ENCODE assay signal across 8 mouse cellular contexts in genomic region chr13:12395571-12395970, GRCm38 (mm10). TPM values are rescaled to one million over a fixed set of nuclear protein-coding genes. Genes with fewer than 3 reads are reported as not detected.
DNase-seq lines count a peak whose midpoint lies in the region; ATAC-seq and TF ChIP-seq lines count a peak whose summit lies in the region.

No protein-coding gene starts in this region.

- H3K27me3 ChIP-seq in heart, embryonic 16.5 days (ENCODE audit: control insufficient read depth, insufficient read depth, low read length): no peaks in the 10 kb centered on the region
- peaks cover 11% of the 10 kb centered on the region for H3K27me3 ChIP-seq in E14TG2a.4 (ENCODE audit: insufficient read depth, low read length)
- H3K27me3 ChIP-seq in hindbrain, embryonic 15.5 days: peaks cover 6% of the 10 kb centered on the region; the same call in 1 of the 2 replicates

- no peaks in the 10 kb centered on the region for H3K9me3 ChIP-seq in heart, embryonic 16.5 days (replicated peaks; ENCODE audit: control insufficient read depth, low read length)
- H3K9me3 ChIP-seq in E14TG2a.4 (ENCODE audit: low read length): no peaks in the 10 kb centered on the region
- H3K9me3 ChIP-seq in hindbrain, embryonic 15.5 days: no peaks in the 10 kb centered on the region

- DNase-seq in heart, adult 11 months: no peak
- peak; percentile 12 for DNase-seq in embryo, embryonic 10.5 days (ENCODE audit: low spot score)
- DNase-seq in cerebellum, adult 11 months: no peak
- DNase-seq in layer of hippocampus, postnatal 25 days (ENCODE audit: extremely low spot score in 1 of 2, low spot score in 1 of 2): no peak

- 0 out of 2 replicates have a peak, but pooled peaks have one; percentile 0 for ATAC-seq in heart, embryonic 16.5 days (replicated peaks; ENCODE audit: extremely low read depth, insufficient read depth, low FRiP score)
- no peak for ATAC-seq in hindbrain, embryonic 15.5 days (ENCODE audit: low FRiP score, low read depth)
- peak; percentile 58 for ATAC-seq in megakaryocyte-erythroid progenitor cell, adult 5-6 weeks (replicated peaks; ENCODE audit: low FRiP score, low TSS enrichment, poor library complexity, severe bottlenecking)

- peak overlapping the region; percentile 100 for H3K4me3 ChIP-seq in heart, embryonic 16.5 days (ENCODE audit: low read length)
- peak overlapping the region; percentile 100 for H3K4me3 ChIP-seq in E14TG2a.4 (replicated peaks; ENCODE audit: low read length)
- H3K4me3 ChIP-seq in hindbrain, embryonic 15.5 days: peak overlapping the region; percentile 91

- TF ChIP-seq CTCF in E14TG2a.4 (conservative IDR thresholded peaks at IDR 0.05; ENCODE audit: low read length): no peak

- WGBS in heart, embryonic 16.5 days: under 1% methylated on average over 23 of the region's 23 CpGs
- WGBS in hindbrain, embryonic 15.5 days: under 1% methylated on average over 23 of the region's 23 CpGs

- H3K36me3 ChIP-seq in heart, embryonic 16.5 days (ENCODE audit: control insufficient read depth, insufficient read depth): no peaks in the 10 kb centered on the region; the same call in 1 of the 2 replicates
- H3K36me3 ChIP-seq in E14TG2a.4 (ENCODE audit: insufficient read depth, low read length): peaks cover 44% of the 10 kb centered on the region
- H3K36me3 ChIP-seq in hindbrain, embryonic 15.5 days: peaks cover 20% of the 10 kb centered on the region

- H3K27ac ChIP-seq in heart, embryonic 16.5 days (ENCODE audit: low read length): peak overlapping the region; percentile 29; the same call in 1 of the 2 replicates
- no peak overlapping the region for H3K27ac ChIP-seq in hindbrain, embryonic 15.5 days (replicated peaks)

- peak overlapping the region; percentile 100 for H3K4me2 ChIP-seq in heart, embryonic 16.5 days (ENCODE audit: low read depth, low read length)
- H3K4me2 ChIP-seq in hindbrain, embryonic 15.5 days: peak overlapping the region; percentile 97

- peak overlapping the region; percentile 79 for H3K9ac ChIP-seq in heart, embryonic 16.5 days (ENCODE audit: low read length)
- peak overlapping the region; percentile 52 for H3K9ac ChIP-seq in hindbrain, embryonic 15.5 days

- peaks cover 9% of the 10 kb centered on the region for H3K4me1 ChIP-seq in heart, embryonic 16.5 days (ENCODE audit: control insufficient read depth, insufficient read depth, low read length)
- H3K4me1 ChIP-seq in E14TG2a.4 (replicated peaks; ENCODE audit: low read depth, low read length): peaks cover 19% of the 10 kb centered on the region
- peaks cover 9% of the 10 kb centered on the region for H3K4me1 ChIP-seq in hindbrain, embryonic 15.5 days (replicated peaks)

RNA-seq across cellular contexts. Expression of gene Heatr1, which starts 0.7 kb away (rescaled TPM):
- polyA plus RNA-seq in heart, embryonic 16.5 days (2015; fragmentation: Nextera tagmentation; extraction: Ambion mirVana): 8.4 and 8.6 TPM in 2 replicates
- 13.4 and 13.8 TPM in 2 replicates for polyA plus RNA-seq in hindbrain, embryonic 15.5 days (2015; fragmentation: Nextera tagmentation; extraction: Ambion mirVana)
- 69.9 and 127 TPM in 2 replicates for total RNA-seq in megakaryocyte-erythroid progenitor cell, adult 5-6 weeks (2014; fragmentation: Nextera tagmentation)
- total RNA-seq in megakaryocyte-erythroid progenitor cell, adult 5-6 weeks (2017): 129 and 130 TPM in 2 replicates
- total RNA-seq in layer of hippocampus, postnatal 25 days (2021): 10 to 100 TPM; 26.5 to 31.4 TPM

RNA-seq across cellular contexts. Expression of gene Actn2, which starts 55.0 kb away (rescaled TPM):
- polyA plus RNA-seq in heart, embryonic 16.5 days (2015; fragmentation: Nextera tagmentation; extraction: Ambion mirVana): 1,874 and 1,903 TPM in 2 replicates
- polyA plus RNA-seq in hindbrain, embryonic 15.5 days (2015; fragmentation: Nextera tagmentation; extraction: Ambion mirVana): 3.4 and 3.8 TPM in 2 replicates
- not detected in 2 replicates for total RNA-seq in megakaryocyte-erythroid progenitor cell, adult 5-6 weeks (2014; fragmentation: Nextera tagmentation)
- total RNA-seq in megakaryocyte-erythroid progenitor cell, adult 5-6 weeks (2017): not detected in 2 replicates
- 10 to 100 TPM; 16.9 to 17.6 TPM for total RNA-seq in layer of hippocampus, postnatal 25 days (2021)

Comparison
In these comparisons a context has a peak if more than half of its experiments do, and no peak if none do; other contexts are left out.
1. RNA of gene Actn2, which starts 55.0 kb away (total RNA-seq): 16.9 to 17.6 TPM in layer of hippocampus, postnatal 25 days; not detected in megakaryocyte-erythroid progenitor cell, adult 5-6 weeks; every median in the first group is over 10 times any median in the second.
2. Peak in every context shown above with its lines, with median percentiles within 50 percentile points of each other: H3K4me3 ChIP-seq.